Mouse (Mus musculus) intestine, embryonic 16.5 days (tissue): ENCODE results near the gene Mogat2. TPM values are rescaled to one million over a fixed set of nuclear protein-coding genes. Genes with fewer than 3 reads are reported as not detected.
A peak's percentile ranks its signal among the peaks of the same experiment; 100 is the strongest.

Experiments used
- ATAC-seq: fragments of 200-750 bp; cut with Nextera tagmentation; 2 replicates; pipeline ENCODE4 v1.8.0; 2017; ENCODE audit warnings: moderate TSS enrichment, moderate library complexity
- H3K27ac ChIP-seq: fragments of 300-500 bp; sonication (generic); 2 replicates; pipeline ENCODE4 v1.5.1; 2014; ENCODE audit warnings: mild to moderate bottlenecking, low read length
- H3K27me3 ChIP-seq: fragments of 300-500 bp; sonication (generic); replicated peaks from 2 replicates; pipeline ENCODE4 v1.6.1; 2014; ENCODE audit warnings: low read length, control low read depth, mixed read lengths; ENCODE audit not compliant: control insufficient read depth, insufficient read depth
- H3K36me3 ChIP-seq: fragments of 300-500 bp; sonication (generic); 2 replicates; pipeline ENCODE4 v1.6.1; 2014; ENCODE audit warnings: low read length, control low read depth; ENCODE audit not compliant: control insufficient read depth, insufficient read depth
- H3K4me1 ChIP-seq: fragments of 300-500 bp; sonication (generic); 2 replicates; pipeline ENCODE4 v1.6.1; 2014; ENCODE audit warnings: low read length, control low read depth, mixed read lengths; ENCODE audit not compliant: control insufficient read depth, insufficient read depth
- H3K4me2 ChIP-seq: fragments of 300-500 bp; sonication (generic); 2 replicates; pipeline ENCODE4 v1.6.1; 2014; ENCODE audit warnings: low read depth, low read length, control low read depth
- H3K4me3 ChIP-seq: fragments of 300-500 bp; sonication (generic); 2 replicates; pipeline ENCODE4 v1.5.1; 2014; ENCODE audit warnings: mild to moderate bottlenecking, low read length
- H3K9ac ChIP-seq: fragments of 300-500 bp; sonication (generic); 2 replicates; pipeline ENCODE4 v1.6.1; 2014; ENCODE audit warnings: low read depth, low read length
- H3K9me3 ChIP-seq: fragments of 300-500 bp; sonication (generic); 2 replicates; pipeline ENCODE4 v1.6.1; 2016; ENCODE audit warnings: low read length, control low read depth; ENCODE audit not compliant: control insufficient read depth
- WGBS: fragments of 180-500 bp; shearing (Covaris S2); extraction: QIAGEN DNeasy Blood & Tissue Kit; methylation state at CpG from one replicate; pipeline ENCODE4 v1.1.7; 2014; 5-methylcytosine and 5-hydroxymethylcytosine counted together
- polyA plus RNA-seq: library from polyadenylated mRNA; unstranded; fragments of >200 nt; fragmentation: Nextera tagmentation; extraction: Ambion mirVana; gene quantifications from 2 replicates; pipeline ENCODE4 v1.2.1, GENCODE M21; 2015

Mogat2 gene
- polyA plus RNA-seq, 1 experiment from 2014 or later, result 234 TPM

DNA sequence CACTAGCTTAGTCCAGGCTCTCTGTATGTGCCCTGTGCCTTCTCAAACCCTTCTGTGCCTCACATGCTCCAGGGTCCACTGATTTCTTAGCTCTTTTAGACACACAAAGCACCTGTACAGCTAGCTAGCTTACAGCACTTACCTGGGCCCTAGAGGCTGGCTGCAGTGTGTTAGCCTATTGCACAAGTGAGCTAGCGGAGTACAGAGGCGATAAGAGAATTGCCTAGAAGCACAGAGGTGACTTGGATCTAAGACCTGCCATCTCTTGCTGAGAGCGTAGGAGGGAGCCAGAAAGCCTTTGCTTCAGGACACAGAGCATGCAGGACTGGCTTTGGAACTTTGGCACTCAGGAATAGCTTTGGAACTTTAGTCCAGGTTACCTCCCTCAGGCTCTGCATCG, 11.2 kb downstream of the Mogat2 start:
- peak overlapping the region; percentile 44; the same call in 1 of the 2 replicates for H3K27ac ChIP-seq
- H3K9me3 ChIP-seq, result no peaks in the 10 kb centered on the region
- H3K36me3 ChIP-seq, result no peaks in the 10 kb centered on the region; the same call in 1 of the 2 replicates
- H3K4me1 ChIP-seq, result peaks cover 23% of the 10 kb centered on the region; the same call in 1 of the 2 replicates
- 91% methylated on average over 4 of the region's 4 CpGs for WGBS
- H3K27me3 ChIP-seq, result no peaks in the 10 kb centered on the region
- H3K4me3 ChIP-seq, result no peak overlapping the region
- ATAC-seq, result no peak
- no peak overlapping the region for H3K9ac ChIP-seq
- H3K4me2 ChIP-seq, result no peak overlapping the region

GRCm38 (mm10) chr7:99226662-99227061, 11.8 kb downstream of the Mogat2 start:
- no peaks in the 10 kb centered on the region; the same call in 1 of the 2 replicates for H3K36me3 ChIP-seq
- no peak overlapping the region for H3K9ac ChIP-seq
- H3K27ac ChIP-seq, result peak overlapping the region; percentile 44; the same call in 1 of the 2 replicates
- no peak for ATAC-seq
- WGBS, result 79% methylated on average over 10 of the region's 10 CpGs
- no peak overlapping the region for H3K4me2 ChIP-seq
- no peak overlapping the region for H3K4me3 ChIP-seq
- H3K4me1 ChIP-seq, result peaks cover 23% of the 10 kb centered on the region; the same call in 1 of the 2 replicates
- no peaks in the 10 kb centered on the region for H3K9me3 ChIP-seq
- no peaks in the 10 kb centered on the region for H3K27me3 ChIP-seq

DNA sequence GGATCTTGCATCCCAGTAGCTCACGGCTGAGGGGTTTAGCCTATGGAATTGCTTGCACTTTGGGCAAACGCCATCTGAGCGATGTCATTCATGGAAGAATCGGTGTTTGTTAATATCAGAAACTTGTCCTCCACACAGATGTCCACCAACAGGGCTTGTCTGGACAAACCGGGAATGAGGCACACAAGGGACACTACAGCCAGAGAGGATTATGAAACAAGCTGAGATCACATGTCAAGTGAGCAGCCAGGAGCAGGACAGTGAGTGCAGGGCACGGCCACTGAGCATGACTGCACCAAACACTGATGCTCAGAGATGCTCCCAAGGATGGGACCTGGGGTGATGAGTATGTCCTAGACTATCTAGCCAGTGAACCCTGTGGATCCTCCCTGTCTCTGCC, 13.0 kb downstream of the Mogat2 start:
- Histone ChIP-seq H3K4me2 (no peak overlapping the region), H3K9me3 (no peaks in the 10 kb centered on the region), H3K9ac (peak overlapping the region; percentile 57; the same call in 1 of the 2 replicates), H3K36me3 (no peaks in the 10 kb centered on the region; the same call in 1 of the 2 replicates), H3K4me1 (peaks cover 23% of the 10 kb centered on the region; the same call in 1 of the 2 replicates), H3K27ac (peak overlapping the region; percentile 86), H3K27me3 (no peaks in the 10 kb centered on the region), H3K4me3 (no peak overlapping the region)
- no peak for ATAC-seq
- 69% methylated on average over 6 of the region's 6 CpGs for WGBS

GRCm38 (mm10) chr7:99224648-99225190, 13.7 kb downstream of the Mogat2 start:
- Histone ChIP-seq H3K27me3 (no peaks in the 10 kb centered on the region), H3K9ac (peak overlapping the region; percentile 57), H3K4me2 (peak overlapping the region; percentile 17), H3K4me3 (no peak overlapping the region), H3K36me3 (no peaks in the 10 kb centered on the region; the same call in 1 of the 2 replicates), H3K4me1 (peaks cover 22% of the 10 kb centered on the region; the same call in 1 of the 2 replicates), H3K9me3 (no peaks in the 10 kb centered on the region), H3K27ac (peak overlapping the region; percentile 86)
- 26% methylated on average over 1 of the region's 1 CpGs for WGBS
- ATAC-seq, result peak; percentile 92

GRCm38 (mm10) chr7:99224225-99224624, 14.2 kb downstream of the Mogat2 start:
- H3K36me3 ChIP-seq, result no peaks in the 10 kb centered on the region; the same call in 1 of the 2 replicates
- H3K9me3 ChIP-seq, result no peaks in the 10 kb centered on the region
- peaks cover 20% of the 10 kb centered on the region; the same call in 1 of the 2 replicates for H3K4me1 ChIP-seq
- H3K27ac ChIP-seq, result peak overlapping the region; percentile 86
- no peaks in the 10 kb centered on the region for H3K27me3 ChIP-seq
- WGBS, result 70% methylated on average over 7 of the region's 7 CpGs
- no peak overlapping the region for H3K4me2 ChIP-seq
- no peak overlapping the region for H3K9ac ChIP-seq
- peak; percentile 23; the same call in 1 of the 2 replicates for ATAC-seq
- H3K4me3 ChIP-seq, result no peak overlapping the region

GRCm38 (mm10) chr7:99217338-99218074, 20.9 kb downstream of the Mogat2 start:
- no peak overlapping the region for H3K4me2 ChIP-seq
- H3K9ac ChIP-seq, result no peak overlapping the region
- H3K9me3 ChIP-seq, result no peaks in the 10 kb centered on the region
- H3K36me3 ChIP-seq, result no peaks in the 10 kb centered on the region
- H3K27me3 ChIP-seq, result no peaks in the 10 kb centered on the region
- WGBS, result 65% methylated on average over 3 of the region's 3 CpGs
- H3K4me3 ChIP-seq, result no peak overlapping the region
- no peak for ATAC-seq
- peaks cover 15% of the 10 kb centered on the region; the same call in 1 of the 2 replicates for H3K4me1 ChIP-seq
- peak overlapping the region; percentile 94 for H3K27ac ChIP-seq

GRCm38 (mm10) chr7:99215347-99215855, 23.0 kb downstream of the Mogat2 start:
- Histone ChIP-seq H3K4me1 (peaks cover 15% of the 10 kb centered on the region; the same call in 1 of the 2 replicates), H3K27me3 (no peaks in the 10 kb centered on the region), H3K4me2 (no peak overlapping the region), H3K27ac (peak overlapping the region; percentile 94), H3K36me3 (no peaks in the 10 kb centered on the region), H3K4me3 (no peak overlapping the region), H3K9ac (peak overlapping the region; percentile 21), H3K9me3 (no peaks in the 10 kb centered on the region)
- ATAC-seq, result peak; percentile 69
- WGBS, result 36% methylated on average over 8 of the region's 8 CpGs

GRCm38 (mm10) chr7:99214621-99215185, 23.7 kb downstream of the Mogat2 start:
- Histone ChIP-seq H3K4me2 (no peak overlapping the region), H3K9ac (0 out of 2 replicates have a peak overlapping the region, but pooled peaks have one; percentile 30), H3K27ac (peak overlapping the region; percentile 94), H3K4me3 (no peak overlapping the region), H3K9me3 (no peaks in the 10 kb centered on the region), H3K27me3 (no peaks in the 10 kb centered on the region), H3K4me1 (peaks cover 15% of the 10 kb centered on the region; the same call in 1 of the 2 replicates), H3K36me3 (no peaks in the 10 kb centered on the region)
- WGBS, result 69% methylated on average over 10 of the region's 10 CpGs
- peak; percentile 84 for ATAC-seq

DNA sequence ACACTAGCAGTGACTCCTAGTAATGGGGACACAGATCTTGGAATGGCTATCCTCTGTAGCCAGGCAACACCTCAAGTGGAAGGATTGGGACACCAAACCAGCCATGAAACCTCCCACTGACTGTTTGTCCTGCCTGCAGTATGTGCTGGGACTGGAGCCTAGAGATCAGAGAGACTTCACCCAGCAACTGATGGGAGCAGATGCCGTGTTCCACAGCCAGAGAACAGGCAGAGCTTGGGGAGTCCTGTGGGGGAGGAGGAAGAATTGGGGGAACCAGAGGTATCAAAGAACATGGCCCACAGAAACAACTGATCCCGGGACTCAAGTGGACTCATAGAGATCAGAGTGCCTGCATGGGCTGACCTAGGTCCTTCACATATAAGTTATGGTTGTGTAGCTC, 24.7 kb downstream of the Mogat2 start:
- Histone ChIP-seq H3K9me3 (no peaks in the 10 kb centered on the region), H3K4me3 (no peak overlapping the region), H3K27ac (no peak overlapping the region), H3K36me3 (no peaks in the 10 kb centered on the region), H3K4me2 (no peak overlapping the region), H3K4me1 (peaks cover 15% of the 10 kb centered on the region; the same call in 1 of the 2 replicates), H3K9ac (no peak overlapping the region), H3K27me3 (no peaks in the 10 kb centered on the region)
- WGBS, result 78% methylated on average over 2 of the region's 2 CpGs
- no peak for ATAC-seq
